Mouse (Mus musculus) thymus, postnatal 4 days (tissue): ENCODE measurements at regions not wholly inside any gene's neighbourhood (a gene's known extent, or its start where the extent isn't known, plus 50 kb on each side); places are given as distances from the start of the nearest gene placed in this dataset.

ENCODE experiments used
- DNase-seq: peaks from one replicate; pipeline ENCODE4 v3.0.0; 2021

DNA sequence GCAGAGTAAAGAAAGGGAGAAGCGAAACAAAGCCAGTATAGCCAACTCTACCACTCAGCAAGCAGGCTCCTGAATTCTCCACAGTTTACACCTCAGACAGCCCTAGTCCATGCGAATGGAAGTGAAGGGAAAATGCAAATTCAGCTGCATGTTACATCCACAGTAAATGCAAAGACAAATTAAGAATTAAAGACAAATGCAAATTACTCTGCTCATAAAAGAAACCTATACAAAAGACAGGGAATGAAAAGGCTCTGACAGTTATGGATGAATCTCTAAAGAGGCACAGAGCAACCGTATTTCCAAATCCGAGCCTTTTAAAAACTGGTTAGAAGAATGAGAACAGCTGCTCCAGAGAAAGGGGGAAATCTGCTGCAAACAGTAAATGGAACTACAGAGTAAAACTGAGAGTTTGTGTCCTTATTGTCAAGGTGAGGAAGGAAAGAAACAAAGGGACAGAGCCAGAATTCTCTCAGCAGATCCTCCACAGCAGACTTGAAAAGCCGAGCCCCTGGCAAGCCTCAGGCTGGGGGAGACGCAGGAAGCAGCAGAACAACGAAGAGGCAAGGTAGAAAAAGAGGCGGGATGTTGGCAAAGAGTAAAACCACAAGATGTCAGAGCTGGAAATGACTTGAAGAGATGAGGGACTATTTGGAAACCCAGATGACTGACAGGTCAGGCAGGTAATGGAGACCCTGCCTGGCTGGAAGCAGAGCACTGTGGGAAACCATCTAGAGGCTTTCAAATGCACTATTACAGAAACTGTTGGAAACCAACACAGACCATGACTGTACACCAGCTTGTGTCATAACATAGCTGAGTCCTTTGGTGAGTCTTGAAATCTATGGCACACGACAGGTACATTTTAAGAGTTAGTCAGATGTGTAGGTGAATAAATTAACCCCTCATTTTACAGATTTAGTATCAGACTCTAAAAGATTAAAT lies 184.5 kb upstream of the Acvr2a start:
- DNase-seq: no peak

DNA sequence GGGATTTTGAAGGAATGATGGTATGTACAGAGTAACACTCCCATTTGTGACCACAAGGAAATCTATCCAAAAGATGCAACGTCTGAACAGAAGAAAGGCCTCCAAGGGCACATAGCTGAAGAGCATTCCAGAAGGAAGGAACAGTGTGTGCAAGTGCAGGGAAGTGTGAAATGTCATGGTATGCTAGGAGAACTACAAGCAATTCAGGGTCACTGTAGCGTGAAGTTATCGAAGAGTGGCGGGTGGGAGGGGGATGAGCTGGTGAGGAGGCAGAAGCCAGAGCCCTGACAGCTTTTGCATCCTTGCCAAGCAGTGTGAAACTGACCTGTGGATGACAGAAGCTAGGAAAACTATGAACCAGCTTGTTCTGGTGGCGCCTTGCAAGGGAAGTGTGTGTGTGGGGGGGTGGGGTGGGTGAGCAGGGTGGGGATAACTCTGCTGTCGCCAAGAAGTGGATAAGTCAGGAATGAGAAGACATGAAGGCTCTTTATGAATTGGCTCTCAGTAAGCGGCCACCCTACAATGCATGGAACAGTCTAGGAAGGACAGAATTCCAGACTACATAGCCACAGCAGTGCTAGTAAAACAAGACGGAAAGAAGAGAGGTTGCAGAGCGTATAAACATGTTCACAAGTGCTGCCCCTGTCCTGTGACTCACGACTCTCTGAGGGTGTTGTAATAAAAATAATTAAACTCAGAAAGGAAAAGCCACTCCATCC lies 179.3 kb upstream of the Acvr2a start:
- DNase-seq: no peak

DNA sequence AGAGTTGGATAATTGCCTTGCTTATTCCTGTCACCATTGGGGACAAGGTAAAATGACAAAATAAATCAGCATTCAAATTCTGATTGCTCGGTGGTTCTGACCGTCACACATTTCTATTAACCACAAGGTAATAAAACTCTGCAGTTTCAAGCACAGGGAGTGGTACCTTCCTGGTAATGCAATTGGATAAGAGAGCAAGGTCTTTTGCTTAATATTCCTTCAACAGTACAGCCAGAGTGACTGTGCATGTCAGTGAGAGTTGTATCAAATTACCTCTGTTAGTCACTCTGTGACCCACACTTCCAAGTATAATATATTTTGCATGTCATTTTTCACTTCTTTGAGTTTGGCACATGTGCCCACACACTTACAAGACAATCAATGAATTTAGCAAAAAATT lies 177.8 kb upstream of the Acvr2a start:
- DNase-seq: no peak

DNA sequence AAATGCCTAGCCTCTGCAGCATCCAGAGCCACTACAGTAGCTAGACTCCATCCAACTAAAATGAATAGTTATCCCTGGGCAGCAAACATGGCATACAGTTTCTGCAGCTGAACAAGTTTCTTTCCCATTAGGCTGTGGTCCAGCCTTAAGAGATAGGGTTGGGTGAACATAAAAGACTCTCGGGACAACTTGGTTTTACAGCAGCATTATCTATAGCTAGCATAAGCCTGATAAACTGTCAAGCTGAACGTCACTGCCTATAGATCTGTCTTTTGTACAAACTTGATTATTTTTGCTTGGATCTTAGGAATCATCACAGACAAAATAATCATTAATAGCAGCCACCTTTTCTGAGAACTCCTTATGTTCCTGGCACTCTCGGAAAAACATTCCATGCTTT lies 169.8 kb upstream of the Acvr2a start:
- DNase-seq: no peak

DNA sequence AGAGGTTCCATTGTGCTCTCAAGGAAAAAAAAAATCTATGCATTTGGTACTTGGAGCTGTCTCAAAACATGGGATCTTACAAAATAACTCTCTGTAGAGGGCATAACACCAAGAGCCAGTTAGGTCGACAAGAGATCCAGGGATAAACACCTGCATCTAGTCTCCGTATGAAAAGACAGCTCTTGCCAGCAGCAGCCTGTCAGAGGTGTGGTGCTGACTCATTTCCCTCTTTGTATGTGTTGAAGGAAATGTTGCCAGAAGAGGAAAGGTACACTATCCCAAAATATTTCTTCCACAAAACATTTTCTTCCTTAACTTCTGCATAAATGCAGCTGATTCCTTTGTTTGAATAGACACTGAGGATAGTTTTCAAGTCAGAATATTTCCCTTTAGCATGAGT lies 163.6 kb upstream of the Acvr2a start:
- DNase-seq: no peak

DNA sequence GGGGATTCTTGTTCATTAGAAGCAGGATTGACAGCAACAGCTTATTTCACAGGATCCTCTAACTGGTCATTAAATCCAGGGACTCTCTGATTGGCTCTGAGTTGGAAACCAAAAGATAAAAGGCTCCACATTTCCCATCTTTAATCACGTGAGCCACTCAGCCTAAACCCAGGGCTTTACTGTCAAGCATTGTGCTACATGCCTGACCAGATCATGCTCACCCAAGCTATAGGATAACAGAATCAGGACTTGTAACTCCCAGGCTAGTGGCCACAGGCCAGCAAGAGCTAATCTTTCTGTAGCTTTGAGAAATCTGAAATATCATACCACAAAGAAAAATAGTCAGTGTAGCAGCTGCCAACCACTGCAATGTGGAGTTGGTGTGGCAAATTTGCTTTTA lies 152.7 kb upstream of the Acvr2a start:
- DNase-seq: no peak

DNA sequence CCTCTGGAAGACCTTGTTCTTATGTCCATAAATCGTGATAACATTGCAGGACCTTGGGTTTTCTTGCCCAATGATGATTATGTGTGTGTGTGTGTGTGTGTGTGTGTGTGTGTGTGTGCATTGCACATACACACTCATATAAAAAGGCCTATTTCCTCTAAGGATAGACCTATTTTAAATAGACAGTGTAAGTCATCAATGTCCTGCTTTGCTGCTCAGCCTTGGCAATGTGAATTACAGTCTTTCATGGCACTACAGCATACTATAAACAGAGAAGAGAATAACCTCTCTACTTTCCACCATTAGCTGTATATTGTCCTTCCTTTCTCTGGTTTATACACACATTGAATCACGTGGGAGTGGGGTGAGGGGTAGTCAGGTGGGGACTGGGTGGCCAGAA lies 148.8 kb upstream of the Acvr2a start:
- no peak for DNase-seq

DNA sequence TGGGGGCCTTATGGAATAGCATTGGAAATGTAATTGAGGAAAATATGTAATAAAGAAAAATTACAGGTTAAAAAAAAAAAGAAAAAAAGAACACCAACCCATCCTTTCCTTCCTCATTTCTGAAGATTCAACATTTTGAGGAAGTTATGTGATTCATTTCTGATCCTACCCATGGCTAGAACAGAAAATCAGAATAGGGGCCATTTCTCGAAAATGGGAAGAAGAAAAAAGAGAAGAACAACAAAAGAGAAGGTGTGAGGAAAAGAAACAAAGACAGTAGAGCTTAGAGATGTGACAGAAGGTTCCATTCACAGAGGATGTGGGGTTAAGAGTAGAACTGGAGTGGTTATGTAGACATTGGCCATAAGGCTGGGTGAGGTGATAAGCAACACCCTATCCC lies 124.8 kb upstream of the Acvr2a start:
- DNase-seq: no peak

DNA sequence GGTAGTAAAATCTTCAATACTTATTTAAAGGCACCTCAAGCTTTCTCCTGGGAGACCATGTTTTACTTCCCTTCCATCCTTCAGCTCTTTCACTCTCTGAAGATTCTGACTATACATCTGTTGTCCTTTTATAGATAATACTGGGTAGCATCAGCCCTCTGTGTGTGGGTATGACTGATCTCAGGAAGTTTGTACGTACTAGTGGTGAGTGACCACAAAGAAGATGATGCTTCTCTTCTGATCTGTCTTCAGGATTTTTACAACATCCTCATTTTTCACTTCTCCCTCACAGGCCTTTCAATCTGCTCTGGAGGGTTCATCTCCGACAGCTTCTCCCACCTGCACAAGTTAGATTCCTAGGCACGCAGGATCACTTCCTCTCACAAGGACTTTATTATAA lies 119.4 kb upstream of the Acvr2a start:
- no peak for DNase-seq

DNA sequence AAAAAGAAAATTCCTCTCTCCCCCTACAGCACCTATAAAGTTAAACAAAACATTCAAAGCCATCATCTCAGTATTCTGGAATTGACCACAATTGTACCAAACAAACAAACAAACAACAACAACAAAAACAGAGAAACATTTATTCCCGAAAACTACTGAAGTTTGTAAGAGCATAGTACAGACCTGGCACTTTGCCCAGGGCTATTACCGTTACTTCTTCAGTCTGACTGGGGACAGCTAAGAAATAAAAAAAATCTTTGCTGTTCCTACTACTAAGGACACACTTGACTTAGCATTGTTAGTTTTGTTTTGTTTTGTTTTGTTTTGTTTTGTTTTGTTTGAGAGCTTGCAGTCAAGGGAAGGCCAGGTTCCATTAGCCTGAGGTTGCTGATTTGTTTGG lies 113.0 kb upstream of the Acvr2a start:
- DNase-seq: no peak

DNA sequence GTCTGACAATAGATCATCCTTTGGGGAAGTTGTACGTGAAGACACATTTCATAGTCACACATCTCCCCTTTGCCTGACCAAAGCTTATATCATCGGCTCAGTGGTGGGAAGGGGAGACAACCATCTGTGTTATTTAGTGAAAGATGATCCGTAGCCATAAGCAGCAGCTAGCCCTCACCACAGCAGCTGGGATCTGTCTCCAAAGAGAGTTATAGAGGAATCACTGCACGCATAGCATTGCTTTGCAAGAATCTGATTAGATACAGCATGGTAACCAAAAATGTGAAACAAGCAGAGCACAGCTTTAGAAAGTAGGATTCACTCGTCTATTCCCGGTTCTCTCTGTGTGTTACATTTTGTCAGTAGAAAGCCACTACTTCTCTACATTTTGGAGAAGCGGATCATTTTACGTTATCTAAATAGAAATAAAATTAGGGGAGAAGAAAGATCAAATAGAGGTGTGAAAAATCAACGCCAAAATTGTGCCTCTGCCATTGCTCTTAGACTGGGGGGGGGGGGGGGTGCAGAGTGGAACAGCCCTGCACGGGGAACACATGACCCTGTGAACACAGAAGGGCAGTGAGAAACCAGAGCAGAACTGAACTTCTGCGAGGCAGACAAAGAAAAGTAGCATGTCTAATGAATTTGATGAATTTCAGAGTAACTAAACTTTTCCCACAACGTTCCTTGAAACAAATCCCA lies 108.7 kb upstream of the Acvr2a start:
- DNase-seq: no peak

DNA sequence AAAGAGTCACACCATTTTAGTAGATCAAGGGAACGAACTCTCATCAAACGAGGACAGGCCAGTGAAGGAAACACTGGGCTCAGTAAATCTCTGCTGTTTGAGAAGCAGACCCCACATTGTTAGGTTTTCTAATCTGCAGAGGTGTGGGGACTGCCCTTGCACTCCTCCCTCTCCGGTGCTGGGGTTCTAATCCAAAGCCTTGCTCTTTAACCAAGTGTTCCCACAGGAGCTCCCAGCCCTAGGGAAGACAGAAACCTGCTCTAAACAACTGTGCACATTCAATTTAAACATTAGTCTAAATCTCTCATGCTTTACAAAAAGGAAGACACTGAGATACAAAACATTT lies 108.1 kb upstream of the Acvr2a start:
- no peak for DNase-seq

DNA sequence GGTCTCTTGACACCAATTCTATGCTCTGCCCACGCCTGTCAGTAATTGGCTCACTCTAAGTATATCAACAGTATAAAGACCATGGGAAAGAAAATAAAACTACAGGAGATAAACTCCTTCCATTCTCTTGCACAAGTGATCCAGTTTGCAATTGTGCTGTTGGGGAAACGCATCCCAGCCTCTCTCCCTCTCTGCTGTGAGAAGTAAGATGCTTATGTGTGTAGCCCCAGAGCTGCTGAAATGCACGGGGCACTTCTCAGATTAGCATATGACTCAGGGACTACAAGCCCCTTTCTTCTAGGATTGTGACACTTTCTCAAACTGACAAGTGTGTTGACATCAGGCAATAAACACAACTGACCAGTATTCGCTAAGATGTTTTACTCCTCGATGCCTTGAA lies 107.7 kb upstream of the Acvr2a start:
- DNase-seq: no peak

DNA sequence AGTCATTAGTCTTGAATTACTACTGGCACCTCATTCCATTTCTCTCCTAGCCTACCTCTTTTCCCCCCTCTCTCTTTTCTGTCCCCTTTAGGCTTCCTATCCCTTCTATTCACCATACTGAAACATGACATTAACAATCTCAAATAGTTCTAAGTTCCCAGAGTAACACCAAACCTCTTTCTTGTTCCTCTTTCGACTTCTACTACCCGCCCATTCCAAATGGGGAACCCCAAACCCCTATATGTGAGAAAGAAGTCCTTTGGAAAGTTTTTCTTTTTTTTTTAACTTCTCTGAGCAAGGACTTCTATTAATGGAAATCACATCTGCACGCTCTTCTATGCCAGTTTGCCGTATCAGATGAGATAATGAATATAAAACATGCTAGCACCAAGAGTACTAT lies 97.7 kb upstream of the Acvr2a start:
- DNase-seq: no peak

DNA sequence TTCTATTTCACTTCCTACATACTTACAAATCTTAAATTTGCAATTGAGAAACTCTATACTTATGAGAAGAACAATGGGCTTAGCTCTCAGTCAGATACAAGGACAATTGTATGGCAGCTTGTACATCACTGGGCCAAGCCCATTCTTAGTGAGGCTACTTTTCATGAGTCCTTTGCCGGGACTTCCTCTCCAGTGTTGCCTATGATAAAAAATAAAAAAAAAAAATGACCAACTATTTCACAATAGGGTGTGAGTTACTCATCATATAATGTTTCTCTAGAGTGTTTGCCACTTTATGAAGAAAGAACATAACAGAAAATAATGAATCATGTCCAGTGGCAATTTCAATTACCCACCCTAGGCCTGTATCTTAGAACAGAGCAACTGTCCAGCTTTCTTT lies 96.1 kb upstream of the Acvr2a start:
- no peak for DNase-seq

DNA sequence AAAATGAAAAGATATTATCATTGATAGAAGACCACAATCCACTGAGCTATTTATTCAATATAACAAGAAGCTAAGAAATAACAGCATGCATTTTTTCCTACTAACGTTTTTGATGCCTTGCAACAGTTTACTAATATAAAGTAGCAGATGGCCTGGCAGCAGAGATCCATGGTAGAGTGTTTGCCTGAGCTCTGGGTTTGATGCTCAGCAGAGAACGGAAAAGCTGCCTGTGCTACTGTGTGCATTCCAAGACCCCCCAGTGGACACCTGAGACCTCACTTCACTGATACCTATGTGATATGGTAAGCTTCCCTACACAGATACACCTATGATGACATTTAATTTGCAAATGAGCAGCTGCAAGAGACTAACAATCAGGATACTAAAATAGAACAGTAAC lies 95.6 kb upstream of the Acvr2a start:
- DNase-seq: no peak

DNA sequence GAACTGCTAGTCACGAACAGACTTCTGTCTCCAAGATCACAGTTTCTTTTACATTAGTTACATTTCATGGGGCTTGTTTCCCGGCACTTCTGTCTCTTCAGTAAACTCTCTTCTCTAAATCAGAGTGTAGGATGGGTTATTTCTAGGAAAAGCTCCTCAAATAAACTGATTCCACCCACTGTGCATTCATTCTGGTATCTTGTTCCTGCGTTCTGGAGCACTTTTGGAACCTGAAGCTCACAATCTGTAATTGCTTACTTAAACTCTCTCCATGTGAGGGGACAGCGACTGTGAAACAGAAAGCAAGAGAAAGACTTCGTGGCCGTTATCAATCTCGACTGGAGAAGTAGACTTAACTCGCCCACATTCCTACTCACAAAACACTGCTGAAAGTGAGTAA lies 83.1 kb upstream of the Acvr2a start:
- no peak for DNase-seq

DNA sequence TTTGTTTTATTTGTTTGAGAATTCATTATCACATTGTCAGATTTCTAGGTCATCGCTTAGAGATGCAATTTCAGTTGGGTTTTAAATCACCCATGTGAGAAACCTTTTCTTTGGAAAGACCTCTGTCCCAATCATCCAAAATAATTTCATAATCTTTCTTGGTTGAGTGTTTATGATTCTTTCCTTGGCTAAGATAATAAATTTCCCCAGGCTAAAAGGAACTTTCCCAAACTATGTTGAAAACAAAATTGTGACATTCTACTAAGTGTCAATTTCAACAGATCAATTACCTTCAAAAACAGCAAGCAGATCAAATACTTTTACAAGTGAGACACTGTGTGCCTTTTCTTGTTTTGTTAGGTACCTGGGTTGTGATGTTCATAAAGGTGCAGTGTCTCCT lies 80.0 kb upstream of the Acvr2a start:
- no peak for DNase-seq

DNA sequence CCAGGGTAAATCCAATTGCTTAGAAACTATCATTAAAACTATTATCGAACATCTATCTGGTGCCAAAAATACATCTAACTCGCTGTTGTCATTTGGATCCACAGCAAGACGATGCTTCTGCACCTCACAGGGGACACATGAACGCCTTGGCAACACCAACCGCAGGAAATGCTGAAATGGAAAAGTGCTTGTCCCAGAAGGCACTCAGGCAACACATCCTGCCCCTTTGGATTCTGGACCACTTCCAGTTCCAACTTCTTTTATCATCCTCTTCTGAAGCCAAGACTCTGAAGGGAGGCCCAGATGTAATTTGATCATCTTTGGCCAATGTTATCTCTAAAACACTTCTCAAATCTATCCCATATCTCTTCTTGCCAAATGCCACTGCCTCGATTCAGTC lies 79.4 kb upstream of the Acvr2a start:
- no peak for DNase-seq

DNA sequence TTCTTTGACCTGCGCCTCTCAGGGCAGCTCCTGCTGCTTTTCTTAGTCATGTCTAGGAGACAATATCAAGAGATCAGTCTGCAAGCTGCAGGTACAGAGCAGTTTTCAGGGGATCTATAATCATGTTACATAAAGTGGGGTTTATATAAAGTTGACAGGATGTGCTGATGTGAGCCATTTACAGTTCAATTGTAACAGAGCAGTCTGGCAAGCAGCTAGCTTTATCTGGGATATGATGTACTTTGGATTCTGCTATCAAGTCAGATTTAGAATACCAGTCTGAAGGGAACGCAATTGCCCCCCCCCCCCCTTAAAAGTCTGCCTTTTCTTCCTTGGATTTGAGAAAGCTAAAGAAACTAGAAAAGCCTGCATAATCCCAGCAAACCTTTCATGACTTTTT lies 77.6 kb upstream of the Acvr2a start:
- DNase-seq: no peak
